Mouse (Mus musculus): Measurements from ENCODE around the gene Dhx35.

The Dhx35 gene

DNA sequence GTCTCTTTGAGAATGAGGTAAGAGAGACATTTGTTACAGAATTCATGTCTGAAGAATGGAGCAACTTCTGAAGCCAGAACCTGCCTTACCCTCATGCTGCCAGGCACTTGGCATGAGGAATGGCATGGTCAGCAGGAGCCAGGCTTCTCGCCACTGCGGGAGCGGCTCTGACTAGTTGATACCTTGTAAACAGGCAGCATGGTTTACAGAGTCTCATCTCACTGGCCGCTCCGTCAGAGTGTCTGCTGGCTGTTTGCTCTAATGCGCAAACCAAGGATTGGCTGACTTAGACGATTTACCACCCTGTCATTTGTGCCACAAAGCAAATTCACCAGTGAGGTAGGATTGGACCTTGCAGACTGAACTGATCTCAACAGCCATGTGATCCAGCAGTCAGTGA is 13.5 kb upstream of the Dhx35 start:
- POLR2A ChIA-PET = interaction anchor here in 3 of 4 experiments (0.6 to 1.5 kb wide), 5 partner anchors 9 to 18 kb away, joined by 3 to 4 read pairs (median 4); partner anchors contain the start of gene Fam83d (in 2 of the 3)
- CTCF ChIA-PET = interaction anchor here in 1 of 4 experiments (1.5 kb wide), 1 partner anchor 83 kb away, joined by 4 read pairs; no protein-coding TSS in a partner anchor

- ChIA-PET CTCF (interaction anchor here in 2 of 4 experiments (0.7 to 1.4 kb wide), 3 partner anchors 11 to 78 kb away, joined by 3 read pairs; no protein-coding TSS in a partner anchor), POLR2A (interaction anchor here in 2 of 4 experiments (1.0 to 9.0 kb wide), 5 partner anchors 9 to 17 kb away, joined by 3 to 62 read pairs (median 4); partner anchors contain the start of gene Fam83d (in 1 of the 2))
These were observed 7.4 kb upstream of the Dhx35 start for GRCm38 (mm10) chr2:158786927-158787795.

GRCm38 (mm10) chr2:158795043-158795442 is 436 bp downstream of the Dhx35 start:
- CTCF ChIA-PET = interaction anchor here in 3 of 4 experiments (0.7 to 0.9 kb wide), 3 partner anchors 27 to 478 kb away, joined by 3 to 4 read pairs (median 3); no protein-coding TSS in a partner anchor
- POLR2A ChIA-PET = interaction anchor here (0.6 to 3.4 kb wide), 39 partner anchors 8 to 1949 kb away, joined by 3 to 18 read pairs (median 3); partner anchors contain the start of genes Fam83d (in 4 of the 4) and Ralgapb (in 1 of the 4)

- CTCF ChIA-PET = interaction anchor here in 1 of 4 experiments (0.5 kb wide), 1 partner anchor 395 kb away, joined by 4 read pairs; no protein-coding TSS in a partner anchor
- POLR2A ChIA-PET = interaction anchor here (0.6 to 3.4 kb wide), 17 partner anchors 8 to 54 kb away, joined by 3 to 18 read pairs (median 3); partner anchors contain the start of gene Fam83d (in 2 of the 4)
These were observed 1.3 kb downstream of the Dhx35 start for GRCm38 (mm10) chr2:158795875-158796274.

GRCm38 (mm10) chr2:158799328-158799727 is 4.7 kb downstream of the Dhx35 start:
- ChIA-PET CTCF (interaction anchor here in 3 of 4 experiments (0.6 to 1.2 kb wide), 6 partner anchors 17 to 251 kb away, joined by 3 to 5 read pairs (median 4); no protein-coding TSS in a partner anchor), POLR2A (interaction anchor here in 3 of 4 experiments (0.7 to 2.0 kb wide), 8 partner anchors 10 to 49 kb away, joined by 3 to 7 read pairs (median 4); no protein-coding TSS in a partner anchor)

- ChIA-PET CTCF (interaction anchor here in 2 of 4 experiments (0.6 to 1.8 kb wide), 3 partner anchors 27 to 607 kb away, joined by 3 to 5 read pairs (median 4); no protein-coding TSS in a partner anchor), POLR2A (interaction anchor here (0.6 to 2.0 kb wide), 14 partner anchors 11 to 127 kb away, joined by 3 to 8 read pairs (median 3); partner anchors contain the start of gene Fam83d (in 1 of the 4))
These were observed 6.2 kb downstream of the Dhx35 start for GRCm38 (mm10) chr2:158800788-158801187.

GRCm38 (mm10) chr2:158803575-158803974 is 9.0 kb downstream of the Dhx35 start:
- ChIA-PET POLR2A (interaction anchor here in 2 of 4 experiments (0.8 to 3.3 kb wide), 5 partner anchors 9 to 36 kb away, joined by 3 to 18 read pairs (median 4); partner anchors contain the start of gene Dhx35 (in 2 of the 2)), CTCF (interaction anchor here in 3 of 4 experiments (0.6 to 1.2 kb wide), 3 partner anchors 30 to 151 kb away, joined by 3 to 4 read pairs (median 3); no protein-coding TSS in a partner anchor)

DNA sequence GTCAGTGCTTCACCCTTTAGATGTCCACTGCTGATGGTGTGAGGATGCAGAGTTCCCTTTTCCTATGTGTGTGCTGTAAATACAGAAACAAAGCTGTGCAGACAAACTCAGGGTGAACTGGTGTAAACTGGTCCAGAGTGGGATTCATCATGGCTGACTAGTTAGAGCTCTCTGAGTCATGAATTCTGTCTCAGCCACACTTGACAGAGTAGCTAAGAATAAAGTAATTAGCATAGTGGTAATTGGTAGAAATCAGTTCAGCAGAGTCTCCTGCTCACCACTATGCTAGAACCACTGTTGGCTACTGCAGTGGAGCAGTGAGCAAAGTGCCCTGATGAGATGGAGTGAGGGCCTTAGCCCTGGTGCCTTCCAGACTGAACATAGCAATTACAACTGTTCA is 21.1 kb downstream of the Dhx35 start:
- POLR2A ChIA-PET = interaction anchor here in 2 of 4 experiments (0.6 to 1.8 kb wide), 5 partner anchors 11 to 284 kb away, joined by 4 to 5 read pairs (median 4); no protein-coding TSS in a partner anchor
- CTCF ChIA-PET = interaction anchor here in 2 of 4 experiments (0.5 to 0.9 kb wide), 3 partner anchors 34 to 1458 kb away, joined by 3 to 4 read pairs (median 3); no protein-coding TSS in a partner anchor

DNA sequence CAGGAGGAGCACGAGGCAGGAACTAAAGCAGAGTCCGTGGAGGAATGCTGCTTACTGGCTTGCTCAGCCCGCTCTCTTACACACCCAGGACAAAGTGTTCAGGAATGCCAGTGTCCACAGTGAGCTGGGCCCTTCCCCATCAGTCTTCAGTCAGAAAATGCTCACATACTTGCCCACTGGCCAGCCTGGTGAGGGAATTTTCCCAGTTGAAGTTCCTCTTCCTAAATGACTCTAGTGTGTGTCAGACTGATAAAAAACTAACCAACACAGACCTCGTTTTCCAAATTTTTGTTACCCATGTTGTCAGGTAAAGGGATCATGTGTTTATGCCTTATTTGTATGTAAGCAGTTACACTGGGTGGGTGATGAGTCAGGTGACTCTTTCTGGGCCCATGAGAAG is 21.6 kb downstream of the Dhx35 start:
- CTCF ChIA-PET = interaction anchor here in 1 of 4 experiments (0.5 to 0.9 kb wide), 4 partner anchors 17 to 1916 kb away, joined by 3 to 4 read pairs (median 3); no protein-coding TSS in a partner anchor
- POLR2A ChIA-PET = interaction anchor here in 2 of 4 experiments (0.6 to 1.8 kb wide), 7 partner anchors 10 to 285 kb away, joined by 3 to 5 read pairs (median 4); no protein-coding TSS in a partner anchor

DNA sequence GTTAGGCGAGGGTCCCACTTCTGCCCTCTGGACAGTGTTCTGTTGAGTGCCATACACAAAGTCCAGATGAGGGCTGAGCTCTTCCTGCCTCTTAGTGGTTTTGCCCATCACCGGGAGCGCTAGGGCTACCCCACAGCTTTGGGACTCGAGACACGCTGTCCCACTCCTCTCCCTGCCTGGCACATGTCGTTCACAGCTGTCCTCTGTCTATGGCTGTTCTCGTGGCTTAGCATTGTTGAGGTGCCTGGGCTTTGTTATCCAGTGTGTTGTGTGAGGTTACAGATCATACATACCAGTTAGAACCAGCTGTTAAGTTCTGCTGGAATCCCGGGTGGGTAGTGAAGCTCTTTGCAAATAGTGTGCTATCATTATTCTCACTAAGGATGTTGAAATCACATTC is 23.1 kb downstream of the Dhx35 start:
- ChIA-PET CTCF (interaction anchor here in 1 of 4 experiments (0.5 kb wide), 1 partner anchor 144 kb away, joined by 3 read pairs; no protein-coding TSS in a partner anchor), POLR2A (interaction anchor here in 2 of 4 experiments (0.8 to 1.4 kb wide), 3 partner anchors 9 to 26 kb away, joined by 3 read pairs; no protein-coding TSS in a partner anchor)

DNA sequence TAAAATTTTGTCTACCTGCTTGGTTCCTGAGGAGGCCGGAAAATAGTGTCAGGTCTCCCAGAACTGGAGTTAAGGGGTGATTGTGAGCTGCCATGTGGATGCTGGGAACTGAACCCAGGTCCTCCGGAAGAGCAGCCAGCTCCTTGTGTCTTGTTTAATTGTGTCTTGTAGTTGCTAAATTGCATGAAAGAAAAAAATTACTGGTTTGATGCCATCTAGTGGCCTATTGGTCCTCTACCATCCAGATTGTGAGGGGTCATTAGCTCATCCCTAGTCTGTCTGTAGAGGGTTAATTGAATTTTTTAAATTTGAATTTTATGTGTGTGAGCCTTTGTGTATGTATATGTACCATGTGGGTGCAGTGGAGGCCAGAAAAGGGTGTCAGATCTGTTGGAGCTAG is 33.5 kb downstream of the Dhx35 start:
- ChIA-PET POLR2A (interaction anchor here in 2 of 4 experiments (0.7 to 2.2 kb wide), 10 partner anchors 8 to 1956 kb away, joined by 3 to 7 read pairs (median 3); no protein-coding TSS in a partner anchor), CTCF (interaction anchor here (0.6 to 1.6 kb wide), 15 partner anchors 8 to 462 kb away, joined by 3 to 5 read pairs (median 3); no protein-coding TSS in a partner anchor)

- ChIA-PET POLR2A (interaction anchor here in 1 of 4 experiments (1.5 to 2.4 kb wide), 3 partner anchors 13 to 29 kb away, joined by 3 to 5 read pairs (median 4); no protein-coding TSS in a partner anchor), CTCF (interaction anchor here in 2 of 4 experiments (1.3 to 2.4 kb wide), 2 partner anchors 35 to 85 kb away, joined by 3 to 6 read pairs; no protein-coding TSS in a partner anchor)
These were observed 35.1 kb downstream of the Dhx35 start for GRCm38 (mm10) chr2:158829746-158830145.

- POLR2A ChIA-PET = interaction anchor here (0.6 to 4.1 kb wide), 30 partner anchors 8 to 711 kb away, joined by 3 to 26 read pairs (median 4); partner anchors contain the start of genes Dhx35 (in 3 of the 4) and Fam83d (in 1 of the 4)
- CTCF ChIA-PET = interaction anchor here in 3 of 4 experiments (0.7 to 2.0 kb wide), 5 partner anchors 19 to 32 kb away, joined by 3 to 9 read pairs (median 4); no protein-coding TSS in a partner anchor
These were observed 38.6 kb downstream of the Dhx35 start for GRCm38 (mm10) chr2:158833221-158833620.

DNA sequence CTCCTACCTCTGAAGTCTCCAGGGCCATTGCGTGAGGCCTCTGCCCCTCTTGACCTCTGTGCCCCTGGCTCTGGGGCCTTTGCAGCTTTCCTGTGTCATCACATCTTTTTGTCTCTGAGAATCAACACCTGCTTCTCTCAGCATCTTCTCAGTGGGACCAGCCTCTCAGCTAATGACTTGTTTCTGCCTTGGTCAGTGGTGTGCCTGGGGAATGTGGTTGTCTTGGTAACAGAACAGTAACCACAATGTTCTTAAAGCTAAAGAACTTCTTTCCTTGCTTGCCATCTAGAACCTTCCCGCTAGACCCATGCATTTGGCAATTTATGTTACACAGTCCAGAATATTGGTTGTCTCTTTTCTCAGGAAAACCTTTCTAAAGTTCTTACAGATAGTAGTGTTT is 39.0 kb downstream of the Dhx35 start:
- CTCF ChIA-PET = interaction anchor here in 3 of 4 experiments (1.0 to 2.0 kb wide), 4 partner anchors 19 to 32 kb away, joined by 3 to 9 read pairs (median 5); no protein-coding TSS in a partner anchor
- POLR2A ChIA-PET = interaction anchor here in 2 of 4 experiments (0.7 to 4.1 kb wide), 20 partner anchors 8 to 165 kb away, joined by 3 to 26 read pairs (median 5); partner anchors contain the start of genes Dhx35 (in 1 of the 2) and Fam83d (in 1 of the 2)

- CTCF ChIA-PET = interaction anchor here in 2 of 4 experiments (1.3 to 1.9 kb wide), 3 partner anchors 20 to 21 kb away, joined by 4 to 6 read pairs (median 5); no protein-coding TSS in a partner anchor
- POLR2A ChIA-PET = interaction anchor here in 2 of 4 experiments (0.9 to 2.0 kb wide), 7 partner anchors 8 to 49 kb away, joined by 3 to 5 read pairs (median 3); partner anchors contain the start of gene Dhx35 (in 2 of the 2)
These were observed 48.7 kb downstream of the Dhx35 start for GRCm38 (mm10) chr2:158843287-158843686.

DNA sequence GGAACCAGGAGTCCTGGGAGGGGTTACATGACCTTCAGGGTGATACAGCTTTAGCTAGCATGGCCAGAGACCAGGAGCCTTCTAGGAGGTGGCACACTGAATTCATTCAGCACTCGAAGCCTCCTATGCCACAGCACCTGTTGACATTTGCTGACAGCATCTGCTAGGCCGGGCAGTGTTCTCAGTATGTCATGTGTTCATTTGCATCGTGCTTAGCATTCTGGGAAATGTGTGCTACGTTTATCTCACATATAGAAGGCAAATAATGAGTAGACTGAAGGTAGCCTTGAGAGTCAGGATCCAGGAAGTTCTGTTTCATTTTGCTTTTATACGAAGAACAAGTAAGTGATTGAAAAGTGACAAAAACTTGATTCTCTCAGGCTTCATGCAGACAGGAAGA is 50.4 kb downstream of the Dhx35 start:
- POLR2A ChIA-PET = interaction anchor here in 1 of 4 experiments (1.5 kb wide), 1 partner anchor 9 kb away, joined by 4 read pairs; no protein-coding TSS in a partner anchor
- CTCF ChIA-PET = interaction anchor here in 1 of 4 experiments (1.2 kb wide), 1 partner anchor 100 kb away, joined by 3 read pairs; no protein-coding TSS in a partner anchor

- ChIA-PET CTCF (interaction anchor here in 3 of 4 experiments (0.7 to 1.7 kb wide), 4 partner anchors 17 to 400 kb away, joined by 3 to 4 read pairs (median 4); no protein-coding TSS in a partner anchor), POLR2A (interaction anchor here in 1 of 4 experiments (3.1 kb wide), 1 partner anchor 12 kb away, joined by 26 read pairs; no protein-coding TSS in a partner anchor)
These were observed 51.6 kb downstream of the Dhx35 start for GRCm38 (mm10) chr2:158846208-158846607.
